Mouse (Mus musculus): ENCODE results near the gene Reep3.

DNA sequence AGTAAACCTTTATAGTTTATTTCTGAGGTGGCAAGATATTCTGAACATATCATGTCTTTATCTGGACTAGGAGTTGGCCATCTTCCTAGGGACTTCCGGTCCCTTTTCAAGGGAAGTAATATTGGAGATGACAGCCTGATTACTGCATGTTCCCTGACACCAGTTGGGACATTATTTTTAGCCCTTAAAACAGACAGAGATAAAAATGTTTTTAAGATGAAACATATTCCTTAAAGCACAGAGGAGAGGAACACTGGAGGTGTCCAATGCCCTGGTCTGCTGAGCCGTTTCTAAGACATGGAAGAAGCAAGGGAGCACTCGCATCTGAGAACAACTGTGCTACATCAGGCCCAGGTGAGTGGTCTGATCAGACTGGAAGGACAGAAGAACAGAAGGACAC, 119.7 kb downstream of the Reep3 start:
- no peak for TF ChIP-seq CTCF (IDR thresholded peaks at IDR 0.05 in 2 of 3, conservative IDR thresholded peaks at IDR 0.05 in 1 of 3; ENCODE audit: control insufficient read depth in 1 of 3, insufficient read depth in 1 of 3, low read depth in 2 of 3, low read length in 3 of 3, poor library complexity in 1 of 3, severe bottlenecking in 1 of 3)
- no peak for TF ChIP-seq E2F4 (IDR thresholded peaks at IDR 0.05; ENCODE audit: borderline replicate concordance, low read depth, low read length)
- TF ChIP-seq POLR2A (IDR thresholded peaks at IDR 0.05; ENCODE audit: control insufficient read depth in 1 of 2, insufficient read depth in 1 of 2, low read depth in 1 of 2, low read length in 2 of 2, poor library complexity in 1 of 2) = no peak
- no peak for TF ChIP-seq MYB (IDR thresholded peaks at IDR 0.05; ENCODE audit: low read depth, low read length)
